Mouse (Mus musculus) ES-E14 (cell line): Measurements from ENCODE around the gene Castor2. TPM values are rescaled to one million over a fixed set of nuclear protein-coding genes. Genes with fewer than 3 reads are reported as not detected.

Experiments used
- DNase-seq: peaks from one replicate; pipeline ENCODE4 v3.0.0-alpha.2; 2013; ENCODE audit warnings: low read depth, low spot score
- H3K27ac ChIP-seq: 2 replicates; pipeline ENCODE4 v1.5.1; 2012; ENCODE audit warnings: low read depth, mild to moderate bottlenecking, low read length, moderate library complexity, mixed read lengths; ENCODE audit not compliant: poor library complexity, insufficient read depth, severe bottlenecking
- H3K36me3 ChIP-seq: 2 replicates; pipeline ENCODE4 v1.6.1; 2012; ENCODE audit warnings: mild to moderate bottlenecking, low read length, moderate library complexity, mixed read lengths; ENCODE audit not compliant: control insufficient read depth, poor library complexity, insufficient read depth, severe bottlenecking
- H3K4me1 ChIP-seq, 2 experiments: fragments of 150-350 bp in 1 of 2; sonication (generic) in 1 of 2; 2 replicates each; pipeline ENCODE4 v1.6.1; 2012; ENCODE audit warnings: low read length in 2 of 2, mild to moderate bottlenecking in 1 of 2, mixed read lengths in 1 of 2; ENCODE audit not compliant: control insufficient read depth in 2 of 2, insufficient read depth in 2 of 2, poor library complexity in 1 of 2
- H3K4me3 ChIP-seq, 2 experiments: fragments of 150-350 bp in 1 of 2; sonication (generic) in 1 of 2; 2 replicates each; pipeline ENCODE4 v1.5.1; 2012; ENCODE audit warnings: low read length in 2 of 2, low read depth in 1 of 2, mild to moderate bottlenecking in 1 of 2, mixed read lengths in 1 of 2; ENCODE audit not compliant: insufficient read depth in 1 of 2, poor library complexity in 1 of 2, severe bottlenecking in 1 of 2
- H3K9ac ChIP-seq: 2 replicates; pipeline ENCODE4 v1.6.1; 2012; ENCODE audit warnings: low read depth, mild to moderate bottlenecking, low read length, mixed read lengths; ENCODE audit not compliant: poor library complexity, insufficient read depth, severe bottlenecking
- H3K9me3 ChIP-seq: fragments of 150-350 bp; sonication (generic); 2 replicates; pipeline ENCODE4 v1.6.1; 2012; ENCODE audit warnings: low read depth, mild to moderate bottlenecking, low read length; ENCODE audit not compliant: control insufficient read depth, insufficient read depth
- CHD2 ChIP-seq: IDR thresholded peaks from 2 replicates; pipeline ENCODE4 v1.6.1; 2014; ENCODE audit warnings: mild to moderate bottlenecking, low read depth, low read length, inconsistent platforms
- HCFC1 ChIP-seq: IDR thresholded peaks from 2 replicates; pipeline ENCODE4 v1.6.1; 2012; ENCODE audit warnings: low read length, inconsistent platforms, borderline replicate concordance; ENCODE audit not compliant: insufficient read depth
- MAFK ChIP-seq: IDR thresholded peaks from 2 replicates; pipeline ENCODE4 v1.6.1; 2014; ENCODE audit warnings: mild to moderate bottlenecking, low read depth, low read length, inconsistent platforms; ENCODE audit not compliant: insufficient read depth
- ZC3H11A ChIP-seq: IDR thresholded peaks from 2 replicates; pipeline ENCODE4 v1.6.1; 2012; ENCODE audit warnings: low read depth, mild to moderate bottlenecking, inconsistent platforms, low read length, borderline replicate concordance
- ZNF384 ChIP-seq: IDR thresholded peaks from 2 replicates; pipeline ENCODE4 v1.6.1; 2012; ENCODE audit warnings: low read depth, low read length, inconsistent platforms
- in situ Hi-C, 2 experiments: fragments of 600-800 bp; cut with MboI; formaldehyde crosslinking; loops; one replicate each; pipeline ENCODE4 v1.15.1; 2025; ENCODE audit warnings: low sequenced_read_pairs in 2 of 2, inconsistent platforms in 1 of 2; ENCODE audit not compliant: unreplicated experiment in 2 of 2
- total RNA-seq: library from RNA; depleted of rRNA; stranded (reverse); fragments of 300-350 nt; gene quantifications from 2 replicates; pipeline ENCODE4 v1.2.3, GENCODE M21; 2012

The Castor2 gene
- total RNA-seq, 1 experiment: 2.2 TPM

- H3K4me1 ChIP-seq: no peaks in the 10 kb centered on the region
- TF ChIP-seq ZNF384: no peak
- TF ChIP-seq ZC3H11A: no peak
- no peak for TF ChIP-seq HCFC1
- TF ChIP-seq MAFK: no peak
- TF ChIP-seq CHD2: no peak
- peak overlapping the region; percentile 40; the same call in 1 of the 2 replicates for H3K9ac ChIP-seq
- H3K36me3 ChIP-seq: no peaks in the 10 kb centered on the region
- peak; percentile 24 for DNase-seq
- in situ Hi-C loops: no loop called here
- no peak overlapping the region for H3K27ac ChIP-seq
- H3K9me3 ChIP-seq: no peaks in the 10 kb centered on the region
- H3K4me3 ChIP-seq: peak overlapping the region in 1 of 2 experiments; percentile 40; a peak in 1 of 4 replicates
Observed at GRCm38 (mm10) chr5:134142381-134142780, 42.9 kb downstream of the Castor2 start.

GRCm38 (mm10) chr5:134144986-134145385, 45.5 kb downstream of the Castor2 start:
- in situ Hi-C loops: no loop called here
- no peaks in the 10 kb centered on the region for H3K9me3 ChIP-seq
- H3K36me3 ChIP-seq: peaks cover 16% of the 10 kb centered on the region
- no peak overlapping the region for H3K4me3 ChIP-seq
- H3K4me1 ChIP-seq: no peaks in the 10 kb centered on the region
- no peak overlapping the region for H3K9ac ChIP-seq
- no peak for DNase-seq
- H3K27ac ChIP-seq: no peak overlapping the region
- no peak for TF ChIP-seq CHD2

GRCm38 (mm10) chr5:134147194-134147753, 47.8 kb downstream of the Castor2 start:
- Histone ChIP-seq H3K4me3 (no peak overlapping the region), H3K9ac (no peak overlapping the region), H3K27ac (no peak overlapping the region), H3K4me1 (no peaks in the 10 kb centered on the region), H3K36me3 (peaks cover 30% of the 10 kb centered on the region), H3K9me3 (no peaks in the 10 kb centered on the region)
- TF ChIP-seq ZNF384 (no peak), HCFC1 (no peak), CHD2 (no peak), MAFK (no peak), ZC3H11A (no peak)
- in situ Hi-C loops: no loop called here
- DNase-seq: no peak

- Histone ChIP-seq H3K36me3 (peaks cover 34% of the 10 kb centered on the region), H3K9ac (no peak overlapping the region), H3K27ac (no peak overlapping the region), H3K4me1 (no peaks in the 10 kb centered on the region), H3K9me3 (no peaks in the 10 kb centered on the region), H3K4me3 (no peak overlapping the region)
- in situ Hi-C loops: no loop called here
- DNase-seq: no peak
- TF ChIP-seq CHD2 (no peak), MAFK (no peak), ZC3H11A (no peak), HCFC1 (no peak), ZNF384 (no peak)
Observed at GRCm38 (mm10) chr5:134148153-134148552, 48.6 kb downstream of the Castor2 start.

GRCm38 (mm10) chr5:134151895-134152294, 52.4 kb downstream of the Castor2 start:
- Histone ChIP-seq H3K4me1 (peaks cover 0 to 5% of the 10 kb centered on the region in 2 experiments; a peak in 1 of 4 replicates), H3K36me3 (peaks cover 56% of the 10 kb centered on the region), H3K9ac (no peak overlapping the region), H3K9me3 (no peaks in the 10 kb centered on the region), H3K4me3 (no peak overlapping the region), H3K27ac (no peak overlapping the region)
- TF ChIP-seq ZNF384 (no peak), CHD2 (no peak), MAFK (no peak), HCFC1 (no peak), ZC3H11A (no peak)
- DNase-seq: no peak
- in situ Hi-C loops: no loop called here
